Mouse (Mus musculus) kidney, postnatal 10 days (tissue): ENCODE data around the gene Rnf10.
"Not testable (repeated sequence)": the region's sequence is repeated elsewhere in the genome, so short reads cannot be mapped to it uniquely, and the experiment has no call there.

Experiments
- DNase-seq: peaks from one replicate; pipeline ENCODE4 v3.0.0; 2021; ENCODE audit warnings: mixed read lengths

Rnf10 gene

DNA sequence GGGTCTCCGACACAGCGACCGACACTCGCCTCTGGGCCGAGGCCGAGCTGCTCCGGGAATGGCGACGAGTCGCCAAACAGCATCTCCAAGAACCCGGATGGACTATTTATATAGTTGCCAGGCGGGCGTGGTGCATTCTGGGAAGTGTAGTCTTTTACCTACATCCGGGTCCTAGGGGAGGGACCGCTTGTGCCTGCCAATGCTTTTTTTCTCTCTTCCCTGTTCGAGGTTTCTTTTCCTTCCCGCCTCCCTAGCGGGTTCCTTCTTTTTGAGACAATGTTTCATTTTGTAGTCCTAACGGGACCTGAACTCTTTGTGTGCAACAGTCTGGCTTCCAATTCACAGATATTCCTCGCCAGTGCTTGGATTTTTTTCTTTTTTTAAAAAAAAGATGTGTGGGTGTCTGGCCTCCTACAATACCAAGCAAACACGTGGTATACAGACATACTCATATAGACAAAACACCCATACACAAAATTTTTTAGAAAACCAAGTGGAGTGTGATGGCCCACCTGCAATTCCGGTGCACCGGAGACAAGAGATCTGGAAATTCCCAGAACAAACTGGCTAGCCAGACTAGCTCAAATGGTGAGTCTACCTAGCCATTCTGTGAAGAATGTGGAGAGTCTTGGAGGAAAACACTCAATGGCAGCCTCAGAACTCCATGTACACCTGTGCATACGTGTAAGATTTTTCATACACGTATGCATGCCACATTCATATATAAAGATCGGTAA, at the start of gene Rnf10:
Gene Rnf10 (minus strand): TSS at position 87 of the 737 bp plus-strand sequence.
- DNase-seq, result peak; percentile 97

DNA sequence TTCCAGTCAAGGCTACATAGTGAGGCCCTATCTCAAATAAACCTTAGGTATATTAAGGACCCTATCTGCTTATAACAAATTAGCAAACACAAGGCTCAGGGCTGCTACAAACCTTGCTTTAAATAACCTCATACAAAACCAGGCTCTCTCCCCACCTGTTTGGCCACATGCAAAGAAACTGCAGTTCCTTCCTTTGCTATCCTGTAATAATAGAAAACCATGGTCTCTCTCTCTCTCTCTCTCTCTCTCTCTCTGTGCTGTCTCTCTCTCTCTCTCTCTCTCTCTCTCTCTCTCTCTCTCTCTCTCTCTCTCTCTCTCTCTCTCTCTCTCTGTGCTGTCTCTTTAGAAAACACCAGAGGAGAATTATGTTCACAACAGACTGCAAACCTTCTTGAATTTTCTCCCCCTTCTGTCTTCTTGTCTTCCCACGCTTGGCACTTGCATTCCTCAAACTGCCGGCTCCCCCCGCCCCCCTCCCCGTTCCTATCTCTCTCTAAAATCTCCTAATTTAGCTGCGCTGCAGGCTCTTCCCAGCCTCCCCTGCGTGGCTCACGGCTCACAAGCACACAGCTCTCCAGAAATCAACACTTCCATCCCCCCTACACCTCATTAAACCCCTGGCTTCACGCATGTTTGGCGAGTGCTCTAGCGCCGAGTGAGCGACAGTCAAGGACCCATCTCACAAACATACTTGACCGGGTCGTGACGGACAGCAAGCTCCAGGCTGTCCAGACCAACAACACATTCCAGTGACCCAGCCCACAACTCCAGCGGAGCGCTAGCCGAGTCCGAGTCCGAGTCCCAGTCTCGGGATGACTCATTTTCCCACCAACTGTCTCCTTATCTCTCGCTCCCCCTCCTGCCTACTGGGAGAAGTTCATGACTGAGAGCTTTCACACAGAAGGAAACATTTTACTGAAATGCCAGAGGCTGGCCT, 46.6 kb upstream of the Rnf10 start:
- DNase-seq, result peak; percentile 86

DNA sequence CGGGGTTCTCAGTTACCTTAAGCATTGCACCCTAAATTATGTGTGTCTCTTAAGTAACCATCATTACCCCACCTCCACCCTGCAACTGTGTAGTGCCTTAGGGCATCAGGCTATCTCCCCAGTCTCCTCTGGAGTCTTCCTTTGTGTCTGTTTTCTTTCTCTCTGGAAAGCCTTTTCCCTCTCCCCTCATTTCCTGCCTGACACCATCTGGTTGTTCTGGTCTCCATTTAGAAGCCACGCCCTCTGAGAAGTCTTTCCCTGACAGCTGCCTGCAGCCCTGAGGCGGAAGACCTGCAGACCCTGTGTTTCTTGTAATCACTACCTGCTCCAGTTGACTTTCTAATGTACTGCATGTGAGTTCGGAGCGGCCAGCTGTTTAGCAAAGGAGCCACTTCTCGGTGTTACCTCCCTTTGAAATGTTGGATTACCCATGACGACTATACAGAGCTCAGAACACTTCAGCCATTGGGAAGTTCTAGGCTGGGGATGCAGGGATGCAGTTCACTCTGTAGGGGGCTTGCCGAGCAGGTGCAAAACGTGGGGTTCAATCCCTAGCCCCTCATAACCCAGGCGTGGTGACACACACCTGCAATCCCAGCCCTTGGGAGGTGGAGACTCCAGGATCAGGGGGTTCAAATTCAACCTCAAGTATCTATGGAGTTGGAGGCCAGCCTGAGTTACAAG, 45.1 kb upstream of the Rnf10 start:
- DNase-seq, result peak; percentile 48

DNA sequence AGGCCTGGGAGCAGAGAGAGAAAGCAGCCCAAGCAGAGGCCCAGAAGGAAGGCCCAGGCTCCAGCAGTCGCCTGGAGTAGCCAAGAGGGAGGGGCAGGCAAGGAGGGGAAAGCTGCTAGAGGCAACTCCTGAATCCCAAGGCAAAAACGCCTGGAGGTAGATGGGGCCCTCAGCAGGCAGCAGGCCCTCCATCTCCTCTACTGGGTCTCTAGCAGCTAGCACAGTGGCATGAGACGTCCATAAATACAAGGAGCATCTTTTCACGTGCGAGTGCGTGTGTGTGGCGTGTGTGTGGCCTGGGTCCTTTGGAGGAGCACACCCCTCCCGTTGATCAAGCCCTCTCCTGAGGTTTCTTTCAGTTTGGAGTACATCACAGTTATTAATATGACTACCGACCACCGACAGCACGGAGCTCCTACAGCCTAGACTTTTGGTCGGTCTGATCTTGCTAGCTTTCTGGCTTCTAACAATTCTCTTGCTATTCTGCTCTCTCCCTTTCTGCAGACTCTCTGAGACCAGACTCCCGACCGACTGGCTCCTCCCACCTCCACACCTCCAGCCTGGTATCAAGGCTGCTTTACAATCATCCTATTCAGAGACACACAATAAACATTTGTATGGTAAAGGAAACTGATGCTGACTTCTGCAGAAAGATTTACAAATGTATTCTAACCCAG, 44.4 kb upstream of the Rnf10 start:
- DNase-seq, result peak; percentile 30

DNA sequence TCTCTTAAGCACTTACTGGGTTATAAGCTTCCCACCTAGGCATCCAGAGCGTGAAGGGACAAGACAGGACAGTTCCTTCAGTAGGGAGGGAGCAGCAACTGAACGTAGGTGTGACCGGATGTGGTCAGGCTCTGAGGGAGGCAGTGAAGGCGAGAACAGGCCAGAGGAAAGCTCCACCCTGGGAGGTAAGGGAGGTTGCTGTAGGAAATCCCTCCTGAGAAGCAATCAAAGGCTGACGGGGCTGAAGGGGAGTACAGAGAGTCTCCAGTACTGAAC, 40.9 kb upstream of the Rnf10 start:
- DNase-seq, result no peak

DNA sequence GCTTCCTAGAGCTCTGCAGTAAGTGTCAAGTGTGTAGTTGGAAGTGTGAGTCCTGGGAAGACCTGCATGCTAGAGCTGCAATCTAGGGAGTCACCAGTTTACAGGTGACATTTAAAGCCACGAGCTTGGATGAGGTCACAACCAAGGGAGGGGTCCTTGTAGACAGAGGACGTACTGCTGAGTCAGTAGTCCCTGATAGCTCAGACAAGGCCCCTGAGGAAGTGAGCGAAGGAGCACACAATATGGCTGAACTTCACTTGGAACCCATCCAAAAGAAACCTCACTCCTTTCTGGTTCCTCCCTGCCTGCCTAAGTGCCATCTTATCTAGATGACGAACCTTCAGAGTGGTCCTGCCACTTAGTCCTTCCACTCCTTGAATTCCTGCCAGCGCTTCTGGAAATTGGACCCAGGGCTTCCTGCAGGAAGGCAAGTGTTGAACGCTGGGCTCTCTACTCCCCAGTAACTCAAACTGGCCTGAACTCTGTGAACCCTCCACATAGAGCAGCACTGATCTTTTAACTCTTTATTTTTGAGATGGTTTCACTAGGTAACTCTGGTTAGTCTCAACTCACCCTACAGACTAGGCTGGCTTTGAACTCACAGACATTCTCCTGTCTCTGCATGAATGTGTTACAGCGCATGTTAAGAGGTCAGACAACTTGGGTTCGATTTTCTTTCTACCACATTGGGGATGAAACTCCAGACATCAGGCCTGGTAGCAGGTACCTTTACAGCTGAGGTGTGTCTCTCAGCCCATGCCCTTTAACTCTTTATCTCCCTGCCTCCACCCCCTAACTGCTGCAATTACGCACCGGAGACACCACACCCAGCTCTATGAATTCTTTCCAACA, 40.3 kb upstream of the Rnf10 start:
- no peak for DNase-seq

DNA sequence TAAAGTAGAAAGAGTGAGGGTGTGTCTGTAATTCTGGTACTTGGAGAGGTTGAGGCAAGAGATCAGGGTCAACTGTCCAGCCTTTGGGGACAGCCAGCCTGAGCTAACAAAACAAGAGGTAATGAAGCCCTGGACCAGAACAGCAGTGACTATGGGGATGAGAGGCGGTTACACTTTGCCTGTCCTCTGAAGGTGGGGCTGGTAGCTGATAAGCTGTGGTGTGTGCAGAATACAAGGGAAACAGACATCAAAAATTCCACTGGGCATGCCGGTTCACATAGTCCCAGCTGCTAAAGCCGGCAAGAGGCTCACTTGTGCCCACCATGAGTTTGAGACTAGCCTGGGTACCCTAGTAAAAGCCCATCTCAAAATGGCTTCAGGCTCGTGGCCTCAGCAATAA, 39.7 kb upstream of the Rnf10 start:
- no peak for DNase-seq

DNA sequence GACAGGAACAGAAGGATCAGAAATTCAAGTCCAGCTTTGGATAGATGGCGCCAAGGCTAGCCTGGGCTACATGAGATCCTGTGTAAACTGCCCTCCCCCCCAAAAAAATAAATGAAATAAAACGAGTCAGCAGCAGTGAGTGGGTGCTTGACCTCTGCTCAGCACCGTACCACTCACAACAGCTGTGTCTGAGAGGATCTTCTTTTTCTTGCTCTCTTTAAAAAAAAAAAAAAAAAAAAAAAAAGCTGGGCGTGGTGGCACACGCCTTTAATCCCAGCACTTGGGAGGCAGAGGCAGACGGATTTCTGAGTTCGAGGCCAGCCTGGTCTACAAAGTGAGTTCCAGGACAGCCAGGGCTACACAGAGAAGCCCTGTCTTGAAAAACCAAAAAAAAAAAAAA, 29.5 kb upstream of the Rnf10 start:
- not testable (repeated sequence) for DNase-seq

DNA sequence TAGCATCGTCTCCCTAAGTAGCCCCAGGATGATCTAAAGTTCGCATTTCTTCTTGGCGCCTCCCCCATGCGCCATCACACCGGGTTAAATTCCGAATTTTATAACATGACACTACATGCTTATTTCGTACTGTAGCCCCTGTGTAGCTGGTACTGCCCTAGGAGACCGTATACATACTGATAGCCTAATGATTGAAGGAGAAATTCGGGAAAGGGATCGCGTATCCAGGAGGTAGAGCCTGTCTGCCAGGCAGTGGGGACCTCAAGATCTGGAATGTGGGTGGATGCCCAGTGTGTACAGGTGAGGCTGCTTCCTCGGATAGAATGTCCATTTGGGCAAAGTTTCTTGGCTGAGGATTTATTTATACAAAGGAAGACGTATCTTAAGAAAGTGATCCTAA, 28.9 kb upstream of the Rnf10 start:
- no peak for DNase-seq

DNA sequence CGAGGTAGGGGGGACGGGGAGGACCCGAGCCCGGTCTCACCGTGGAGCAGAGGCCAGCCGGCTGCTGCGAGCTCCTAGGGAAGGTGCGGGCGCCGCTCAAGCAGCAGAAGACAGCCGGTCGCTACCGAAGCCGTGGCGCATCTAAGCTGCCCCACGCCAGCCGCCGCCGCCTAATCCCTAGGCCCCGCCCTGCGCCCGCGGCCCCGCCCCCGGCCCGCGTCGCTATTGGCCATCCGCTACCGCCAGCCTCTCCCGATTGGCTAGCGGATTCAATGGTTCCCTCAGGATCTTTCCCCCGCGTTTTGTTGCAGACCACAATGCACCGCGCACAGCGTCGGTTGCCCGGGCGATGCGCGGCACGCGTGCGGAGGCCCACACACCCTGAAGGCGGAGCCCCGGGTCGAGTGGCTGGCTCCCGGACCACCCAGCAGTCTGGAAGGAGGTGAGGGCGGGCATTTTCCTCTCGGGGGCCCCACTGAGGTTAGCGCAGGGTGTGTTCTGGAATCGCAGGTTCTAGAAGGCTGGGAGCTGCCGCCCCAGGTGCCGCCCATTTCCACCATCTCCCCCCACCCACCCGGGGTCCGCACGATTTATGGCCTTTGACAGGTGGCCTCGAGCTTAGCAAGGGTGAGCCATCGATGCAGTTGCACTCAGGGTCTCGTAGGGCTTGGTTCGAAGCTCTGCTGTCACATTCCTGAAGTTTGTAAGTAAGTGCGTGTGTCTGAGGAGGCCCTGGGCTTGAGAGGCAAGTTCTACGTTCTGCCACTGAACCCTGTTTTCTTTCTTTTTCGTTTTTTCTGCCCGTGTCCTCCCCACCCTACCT, 28.3 kb upstream of the Rnf10 start, which contains the start of gene Dynll1:
Gene Dynll1 (minus strand): TSS at position 208 of the 823 bp plus-strand sequence.
- DNase-seq, result peak; percentile 100

DNA sequence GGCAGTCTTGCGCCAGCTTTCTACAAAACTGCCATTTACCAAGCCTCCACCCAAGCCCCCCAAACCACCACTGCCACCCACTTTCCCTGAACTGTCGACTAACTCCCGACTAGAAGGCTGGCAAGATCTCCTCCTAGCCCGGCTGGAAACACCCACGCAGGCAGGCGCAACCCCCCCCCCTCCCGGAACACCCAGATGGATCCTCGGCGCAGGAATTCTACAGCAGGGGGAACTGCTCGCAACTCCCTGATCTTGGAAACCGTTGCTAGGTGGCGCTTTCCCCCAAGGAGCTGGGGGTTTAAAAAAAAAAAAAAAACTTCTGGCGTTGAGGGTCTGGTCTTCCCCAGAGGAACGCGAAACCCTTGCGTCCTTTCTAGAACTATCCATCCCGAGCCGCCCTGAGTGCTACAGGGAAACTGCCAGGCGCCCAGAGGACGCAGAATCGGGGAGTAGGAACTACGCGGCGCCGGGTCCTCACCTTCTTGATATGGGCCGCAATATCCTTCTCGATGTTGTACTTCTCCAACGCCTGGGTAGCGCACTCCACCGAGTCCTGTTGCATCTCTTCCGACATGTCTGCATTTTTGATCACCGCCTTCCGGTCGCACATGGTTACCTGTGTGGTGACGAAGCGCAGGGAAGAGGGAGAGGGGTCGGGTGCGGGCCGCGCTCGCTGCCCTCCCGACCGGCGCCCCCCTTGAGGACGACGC, 27.5 kb upstream of the Rnf10 start:
- peak; percentile 83 for DNase-seq

DNA sequence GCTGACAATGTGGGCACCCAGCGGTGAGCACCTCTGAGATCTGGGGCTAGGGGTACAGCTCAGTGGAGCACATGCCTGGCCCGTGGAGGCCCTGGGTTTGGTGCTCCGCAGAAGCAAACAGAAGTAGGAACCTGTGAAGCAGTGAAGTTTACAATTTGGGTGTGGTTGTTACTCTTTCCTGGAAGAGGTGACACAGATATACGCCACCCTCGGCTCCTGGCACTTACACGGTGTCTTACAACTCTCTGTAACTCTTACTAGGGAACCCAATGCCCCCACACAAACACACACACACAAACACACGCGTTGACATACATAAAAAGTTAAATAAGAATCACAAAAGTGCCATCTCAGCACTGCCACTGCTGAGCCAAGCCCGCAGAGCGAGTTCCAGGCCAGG, 23.6 kb upstream of the Rnf10 start:
- no peak for DNase-seq

DNA sequence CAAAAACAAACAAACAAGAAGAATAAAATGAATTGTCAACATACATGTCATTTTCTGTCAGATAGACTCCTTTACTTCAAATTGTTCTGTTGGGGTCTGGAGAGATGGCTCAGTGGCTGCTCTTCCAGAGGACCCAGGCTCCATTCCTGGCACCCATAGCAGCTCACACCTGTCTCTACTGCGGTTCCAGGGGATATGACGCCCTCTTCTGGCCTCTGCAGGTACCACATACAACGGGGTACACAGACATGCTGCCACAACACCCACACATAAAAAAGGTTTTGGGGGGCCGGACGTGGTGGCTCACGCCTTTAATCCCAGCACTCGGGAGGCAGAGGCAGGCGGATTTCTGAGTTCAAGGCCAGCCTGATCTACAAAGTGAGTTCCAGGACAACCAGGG, 21.5 kb upstream of the Rnf10 start:
- DNase-seq, result no peak

DNA sequence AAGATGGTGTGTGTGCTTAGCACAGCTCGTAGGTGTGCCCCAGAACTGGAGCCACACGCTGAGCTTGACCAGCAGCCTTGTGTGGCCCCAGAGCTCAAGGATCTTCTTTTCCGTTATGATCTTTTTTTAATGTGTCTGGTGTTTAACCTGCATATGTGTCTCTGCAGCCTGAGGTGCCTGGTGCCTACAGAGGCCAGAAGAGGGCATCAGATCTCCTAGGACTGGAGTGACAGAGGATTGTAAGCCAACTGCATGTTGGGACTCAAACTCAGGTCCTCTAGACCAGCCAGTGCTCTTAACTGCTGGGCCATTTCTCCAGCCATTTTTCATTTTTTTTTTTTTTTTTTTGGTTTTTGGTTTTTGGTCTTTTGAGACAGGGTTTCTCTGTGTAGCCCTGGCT, 12.0 kb upstream of the Rnf10 start:
- no peak for DNase-seq

DNA sequence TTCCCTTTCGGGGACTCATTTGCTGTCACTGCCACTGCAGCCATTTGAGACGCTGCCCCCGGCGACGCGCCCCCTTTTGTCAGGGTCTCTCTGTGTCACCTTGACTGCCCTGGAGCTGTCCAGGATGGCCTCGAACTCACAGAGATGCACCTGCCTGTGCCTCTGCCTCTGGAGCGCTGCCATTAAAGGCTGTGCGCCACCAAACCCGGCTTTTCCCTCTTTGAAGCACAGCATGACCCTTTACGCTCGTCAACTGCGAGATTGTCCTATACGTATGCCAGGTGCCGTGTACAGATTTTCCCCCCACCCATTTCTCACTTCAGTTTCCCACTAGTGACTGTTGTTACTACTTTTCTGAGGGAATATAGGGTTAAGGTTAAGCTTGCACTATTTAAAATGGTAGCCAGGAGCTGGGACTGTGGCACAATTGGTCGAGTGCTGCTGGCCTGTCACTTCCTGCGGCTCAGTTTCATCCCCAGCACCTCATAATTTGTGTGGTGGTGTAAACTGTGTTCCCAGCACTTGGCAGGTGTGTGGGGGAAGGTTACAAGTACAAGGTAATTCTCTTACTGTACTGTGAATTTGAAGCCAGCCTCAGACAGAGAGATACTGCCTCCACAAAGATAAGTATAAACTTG, 7.5 kb upstream of the Rnf10 start:
- peak; percentile 40 for DNase-seq

DNA sequence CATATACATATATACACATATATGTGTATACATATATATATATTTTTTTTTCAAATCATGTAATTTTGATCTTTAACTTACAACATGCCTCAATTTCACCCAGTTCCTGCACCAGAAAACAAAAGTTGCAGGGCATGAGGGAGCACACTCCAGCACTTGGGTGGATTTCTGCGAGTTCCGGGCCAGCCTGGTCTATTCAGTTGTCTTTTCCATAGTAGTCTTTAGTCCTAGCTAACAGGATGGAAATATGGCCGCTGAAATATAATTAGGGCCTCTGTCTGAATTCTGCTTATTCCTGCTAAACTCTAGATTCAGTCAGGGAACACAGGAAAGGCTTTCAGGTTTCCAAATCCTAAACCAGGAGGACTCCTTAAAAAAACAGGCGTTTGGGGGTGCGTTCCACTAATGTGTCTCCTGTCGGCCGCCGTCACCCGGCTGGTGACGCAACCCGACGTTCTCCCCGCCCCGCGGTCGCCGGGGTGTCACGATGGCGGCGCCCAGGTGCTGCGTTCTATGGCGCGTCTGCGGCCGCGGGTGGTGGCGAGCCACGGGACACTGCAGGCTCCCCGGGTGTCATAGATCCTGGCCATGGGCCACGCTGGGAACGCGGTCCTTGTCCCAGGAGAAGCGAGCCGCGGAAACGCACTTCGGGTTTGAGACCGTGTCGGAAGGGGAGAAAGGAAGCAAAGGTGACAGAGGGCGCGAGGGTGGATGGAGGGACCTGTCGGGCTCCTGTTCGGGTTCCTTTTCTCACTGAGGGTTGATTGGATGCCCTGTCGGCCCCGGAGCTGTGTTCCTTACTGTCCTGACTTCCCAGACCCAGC, 6.7 kb upstream of the Rnf10 start, which contains the start of gene Coq5:
Gene Coq5 (plus strand): TSS at position 441 of the 824 bp plus-strand sequence.
- DNase-seq, result peak; percentile 92

DNA sequence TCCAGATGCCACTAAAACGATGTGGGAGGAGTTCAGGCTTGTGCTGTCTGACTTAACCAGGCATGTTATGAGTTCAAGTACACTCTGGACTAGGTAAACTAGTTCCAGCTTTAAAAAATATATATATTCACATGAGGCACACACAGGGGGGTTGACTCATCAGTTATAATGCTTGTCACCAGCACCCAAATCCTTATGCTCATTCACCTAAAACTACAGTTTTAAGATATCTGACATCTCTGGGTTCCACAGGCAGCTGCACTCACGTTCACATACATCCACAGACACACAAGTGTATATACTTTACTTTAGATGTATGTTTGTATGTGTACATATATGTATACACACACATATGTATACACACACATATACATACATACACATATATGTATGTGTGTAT, 6.1 kb upstream of the Rnf10 start:
- DNase-seq, result no peak

DNA sequence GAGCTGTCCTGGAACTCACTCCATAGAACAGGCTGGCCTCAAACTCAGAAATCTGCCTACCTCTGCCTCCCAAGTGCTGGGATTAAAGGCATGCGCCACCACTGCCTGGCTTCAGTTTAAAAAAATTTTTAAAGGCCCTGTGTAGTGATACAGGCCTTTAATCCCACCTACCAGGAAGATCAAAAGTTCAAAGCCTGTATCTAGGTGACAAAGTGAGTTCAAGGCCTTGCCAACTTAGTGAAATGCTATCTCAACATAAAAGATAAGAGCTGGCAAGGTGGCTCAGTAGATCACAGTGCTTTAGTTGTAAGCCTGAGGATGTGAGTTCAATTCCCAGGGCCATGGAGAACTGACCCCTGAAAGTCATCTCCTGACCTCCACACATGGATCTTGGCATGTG, 5.4 kb upstream of the Rnf10 start:
- DNase-seq, result no peak

DNA sequence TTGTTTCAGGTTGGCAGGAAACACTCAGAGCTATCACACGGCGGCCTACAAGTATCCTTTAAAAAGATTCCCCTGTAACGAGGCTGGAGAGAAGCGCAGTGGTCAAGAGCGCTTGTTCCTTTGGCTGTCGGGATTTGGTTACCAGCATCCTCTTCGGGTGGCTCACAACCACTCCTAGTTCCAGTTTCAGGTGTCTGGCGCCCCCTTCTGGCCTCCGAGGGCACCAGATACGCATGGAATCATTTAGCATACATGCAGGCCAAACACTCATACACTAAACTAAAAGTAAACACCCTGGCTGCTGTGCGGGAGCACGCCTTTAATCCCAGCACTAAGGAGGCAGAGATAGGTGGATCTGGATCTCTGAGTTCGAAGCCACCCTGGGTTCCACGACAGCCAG, 3.3 kb upstream of the Rnf10 start:
- DNase-seq, result peak; percentile 52
